Mouse (Mus musculus) MEL (cell line): ENCODE data around the gene Vdr. TPM values are rescaled to one million over a fixed set of nuclear protein-coding genes. Genes with fewer than 3 reads are reported as not detected.

Source experiments
- DNase-seq: peaks from one replicate; pipeline ENCODE4 v3.0.0; 2011; ENCODE audit warnings: low read depth, low spot score
- H3K27ac ChIP-seq: 2 replicates; pipeline ENCODE4 v1.5.1; 2012; ENCODE audit warnings: low read depth, mild to moderate bottlenecking, control low read depth, low read length, moderate library complexity; ENCODE audit not compliant: control insufficient read depth
- H3K27me3 ChIP-seq, 2 experiments: fragments of 150-350 bp in 1 of 2; sonication (generic) in 1 of 2; 2 replicates each; pipeline ENCODE4 v1.6.1; 2012; ENCODE audit warnings: low read length in 2 of 2, mild to moderate bottlenecking in 2 of 2, improper control_type of control experiment in 1 of 2, moderate library complexity in 1 of 2; ENCODE audit not compliant: insufficient read depth in 2 of 2, control insufficient read depth in 1 of 2
- H3K36me3 ChIP-seq, 2 experiments: 2 replicates each; pipeline ENCODE4 v1.6.1; 2012 to 2014; ENCODE audit warnings: low read length in 2 of 2, improper control_type of control experiment in 1 of 2, inconsistent platforms in 1 of 2, mild to moderate bottlenecking in 1 of 2; ENCODE audit not compliant: insufficient read depth in 2 of 2, control insufficient read depth in 1 of 2
- H3K4me1 ChIP-seq, 2 experiments: fragments of 150-350 bp in 1 of 2; sonication (generic) in 1 of 2; 2 replicates each; pipeline ENCODE4 v1.6.1; 2012; ENCODE audit warnings: low read length in 2 of 2, improper control_type of control experiment in 1 of 2, mild to moderate bottlenecking in 1 of 2; ENCODE audit not compliant: insufficient read depth in 2 of 2, control insufficient read depth in 1 of 2
- H3K4me3 ChIP-seq, 2 experiments: fragments of 150-350 bp in 1 of 2; sonication (generic) in 1 of 2; 2 replicates each; pipeline ENCODE4 v1.5.1; 2012; ENCODE audit warnings: low read depth in 2 of 2, low read length in 2 of 2, mild to moderate bottlenecking in 2 of 2, moderate library complexity in 2 of 2, control low read depth in 1 of 2, improper control_type of control experiment in 1 of 2; ENCODE audit not compliant: control insufficient read depth in 1 of 2, insufficient read depth in 1 of 2
- H3K79me2 ChIP-seq: 2 replicates; pipeline ENCODE4 v1.6.1; 2012; ENCODE audit warnings: mild to moderate bottlenecking, low read length, moderate library complexity; ENCODE audit not compliant: control insufficient read depth, poor library complexity, insufficient read depth
- H3K9ac ChIP-seq: 2 replicates; pipeline ENCODE4 v1.6.1; 2012; ENCODE audit warnings: low read depth, mild to moderate bottlenecking, control low read depth, low read length, moderate library complexity; ENCODE audit not compliant: control insufficient read depth, poor library complexity, severe bottlenecking
- H3K9me3 ChIP-seq: fragments of 150-350 bp; sonication (generic); replicated peaks from 2 replicates; pipeline ENCODE4 v1.6.1; 2012; ENCODE audit warnings: mild to moderate bottlenecking, low read length, improper control_type of control experiment, moderate library complexity; ENCODE audit not compliant: insufficient read depth
- BHLHE40 ChIP-seq: IDR thresholded peaks from 2 replicates; pipeline ENCODE4 v1.6.1; 2012; ENCODE audit warnings: low read depth, mild to moderate bottlenecking, inconsistent platforms, low read length, improper control_type of control experiment, borderline replicate concordance
- CHD1 ChIP-seq: IDR thresholded peaks from 2 replicates; pipeline ENCODE4 v1.6.1; 2012; ENCODE audit warnings: low read depth, mild to moderate bottlenecking, inconsistent platforms, low read length, improper control_type of control experiment
- CHD2 ChIP-seq: IDR thresholded peaks from 2 replicates; pipeline ENCODE4 v1.6.1; 2011; ENCODE audit warnings: low read length, improper control_type of control experiment
- E2F4 ChIP-seq: IDR thresholded peaks from 2 replicates; pipeline ENCODE4 v1.6.1; 2011; ENCODE audit warnings: low read depth, low read length, improper control_type of control experiment, borderline replicate concordance
- ETS1 ChIP-seq: IDR thresholded peaks from 2 replicates; pipeline ENCODE4 v1.6.1; 2012; ENCODE audit warnings: low read depth, mild to moderate bottlenecking, inconsistent platforms, low read length, improper control_type of control experiment, moderate library complexity
- GATA1 ChIP-seq: IDR thresholded peaks from 2 replicates; pipeline ENCODE4 v1.6.1; 2011; ENCODE audit warnings: low read depth, low read length, improper control_type of control experiment
- HCFC1 ChIP-seq: IDR thresholded peaks from 2 replicates; pipeline ENCODE4 v1.6.1; 2012; ENCODE audit warnings: low read depth, mild to moderate bottlenecking, inconsistent platforms, low read length, improper control_type of control experiment, moderate library complexity
- JUND ChIP-seq: IDR thresholded peaks from 2 replicates; pipeline ENCODE4 v1.6.1; 2011; ENCODE audit warnings: low read depth, mild to moderate bottlenecking, improper control_type of control experiment, low read length
- KAT2A ChIP-seq: conservative IDR thresholded peaks from 2 replicates; pipeline ENCODE4 v1.6.1; 2012; ENCODE audit warnings: low read depth, low read length, improper control_type of control experiment, inconsistent platforms
- MAX ChIP-seq: IDR thresholded peaks from 2 replicates; pipeline ENCODE4 v1.6.1; 2011; ENCODE audit warnings: low read length, improper control_type of control experiment
- MEF2A ChIP-seq: IDR thresholded peaks from 2 replicates; pipeline ENCODE4 v1.6.1; 2014; ENCODE audit warnings: low read depth, mild to moderate bottlenecking, inconsistent platforms, low read length, improper control_type of control experiment; ENCODE audit not compliant: poor library complexity, insufficient replicate concordance, severe bottlenecking; ENCODE audit errors: extremely low read depth
- MYB ChIP-seq: IDR thresholded peaks from 2 replicates; pipeline ENCODE4 v1.6.1; 2011; ENCODE audit warnings: mild to moderate bottlenecking, low read depth, low read length, improper control_type of control experiment
- NELFE ChIP-seq: IDR thresholded peaks from 2 replicates; pipeline ENCODE4 v1.6.1; 2011; ENCODE audit warnings: low read depth, low read length, improper control_type of control experiment
- RAD21 ChIP-seq: IDR thresholded peaks from 2 replicates; pipeline ENCODE4 v1.6.1; 2011; ENCODE audit warnings: mild to moderate bottlenecking, low read depth, low read length, improper control_type of control experiment
- RCOR1 ChIP-seq: IDR thresholded peaks from 2 replicates; pipeline ENCODE4 v1.6.1; 2012; ENCODE audit warnings: low read depth, mild to moderate bottlenecking, inconsistent platforms, low read length, improper control_type of control experiment
- SMC3 ChIP-seq: IDR thresholded peaks from 2 replicates; pipeline ENCODE4 v1.6.1; 2011; ENCODE audit warnings: low read depth, low read length, improper control_type of control experiment
- UBTF ChIP-seq: IDR thresholded peaks from 2 replicates; pipeline ENCODE4 v1.6.1; 2012; ENCODE audit warnings: low read depth, mild to moderate bottlenecking, inconsistent platforms, low read length, improper control_type of control experiment, moderate library complexity, borderline replicate concordance; ENCODE audit not compliant: insufficient read depth
- USF1 ChIP-seq: IDR thresholded peaks from 2 replicates; pipeline ENCODE4 v1.6.1; 2014; ENCODE audit warnings: low read depth, mild to moderate bottlenecking, inconsistent platforms, low read length, improper control_type of control experiment, moderate library complexity
- ZC3H11A ChIP-seq: IDR thresholded peaks from 2 replicates; pipeline ENCODE4 v1.6.1; 2012; ENCODE audit warnings: low read depth, mild to moderate bottlenecking, inconsistent platforms, low read length, improper control_type of control experiment
- ZKSCAN1 ChIP-seq: IDR thresholded peaks from 2 replicates; pipeline ENCODE4 v1.6.1; 2012; ENCODE audit warnings: low read depth, mild to moderate bottlenecking, inconsistent platforms, low read length, improper control_type of control experiment, moderate library complexity
- ZNF384 ChIP-seq: IDR thresholded peaks from 2 replicates; pipeline ENCODE4 v1.6.1; 2012; ENCODE audit warnings: low read depth, mild to moderate bottlenecking, inconsistent platforms, low read length, improper control_type of control experiment
- polyA plus RNA-seq, 2 experiments: library from polyadenylated mRNA; stranded (reverse) in 1 of 2; unstranded in 1 of 2; fragments of >175 nt in 1 of 2; fragments of >200 nt in 1 of 2; gene quantifications; 2 replicates each; pipeline versions ENCODE4 v1.2.1 to v1.2.4; 2012; ENCODE audit warnings: low replicate concordance in 2 of 2, low read depth in 1 of 2; ENCODE audit not compliant: insufficient read length in 2 of 2, insufficient read depth in 1 of 2, missing spikeins in 1 of 2
- total RNA-seq: library from RNA; depleted of rRNA; stranded (reverse); fragments of 300-350 nt; gene quantifications from 2 replicates; pipeline ENCODE4 v1.2.3, GENCODE M21; 2012

The Vdr gene
- total and polyA plus RNA-seq, 3 experiments: 0.54 to 1.9 TPM; not detected in 1

DNA sequence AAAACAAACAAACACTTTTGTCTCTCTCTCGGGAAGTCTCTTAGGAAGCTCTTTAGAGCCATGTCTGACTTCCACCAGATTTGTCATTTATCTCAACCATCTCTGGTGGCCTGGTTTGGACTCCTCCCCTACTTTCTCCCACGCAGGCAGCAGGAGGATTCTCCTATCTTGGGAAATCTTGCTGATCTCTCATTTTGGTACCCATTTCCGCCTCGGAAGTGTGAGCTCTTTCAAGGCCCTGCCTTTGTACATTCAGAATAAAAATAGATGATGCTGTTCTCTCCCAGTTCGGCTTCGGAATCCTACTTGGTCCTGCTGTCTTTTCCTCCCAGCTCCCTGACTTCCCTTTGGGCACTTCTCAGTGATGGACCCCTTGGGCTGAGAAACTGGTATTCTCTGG, 55.9 kb downstream of the Vdr start:
- H3K79me2 ChIP-seq: peaks cover 23% of the 10 kb centered on the region; the same call in 1 of the 2 replicates
- peaks cover 12 to 25% of the 10 kb centered on the region in 2 experiments for H3K4me1 ChIP-seq
- no peak overlapping the region for H3K9ac ChIP-seq
- H3K27ac ChIP-seq: no peak overlapping the region
- no peak overlapping the region for H3K4me3 ChIP-seq
- no peaks in the 10 kb centered on the region for H3K9me3 ChIP-seq
- no peak for DNase-seq
- H3K27me3 ChIP-seq: no peaks in the 10 kb centered on the region
- H3K36me3 ChIP-seq: peaks cover 4 to 17% of the 10 kb centered on the region in 2 experiments
- no peak for TF ChIP-seq UBTF
- no peak for TF ChIP-seq MAX
- TF ChIP-seq BHLHE40: no peak
- no peak for TF ChIP-seq MEF2A
- no peak for TF ChIP-seq ZNF384
- no peak for TF ChIP-seq JUND
- no peak for TF ChIP-seq HCFC1
- TF ChIP-seq RCOR1: no peak
- no peak for TF ChIP-seq ETS1
- TF ChIP-seq CHD1: no peak

DNA sequence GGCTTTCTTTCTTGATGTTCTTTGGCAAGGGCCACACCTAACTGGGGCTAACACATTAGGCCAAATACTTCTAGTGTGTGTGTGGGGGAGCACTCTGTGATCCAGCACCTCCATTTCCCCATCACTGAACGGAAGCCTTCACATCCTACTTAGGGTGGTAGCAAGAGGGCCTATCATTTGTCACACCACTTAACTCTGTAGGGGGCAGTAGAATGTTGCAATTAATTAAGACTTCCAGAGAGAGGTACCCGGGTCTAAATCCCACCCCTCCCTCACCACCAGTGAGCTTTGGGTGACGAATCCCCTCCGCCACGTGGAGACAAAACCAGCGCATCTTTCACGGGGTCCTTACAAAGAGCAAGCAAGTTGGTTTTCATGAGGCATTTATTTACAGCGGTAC, 56.4 kb downstream of the Vdr start:
- peaks cover 1 to 17% of the 10 kb centered on the region in 2 experiments; a peak in 3 of 4 replicates for H3K36me3 ChIP-seq
- no peak for DNase-seq
- TF ChIP-seq NELFE: no peak
- no peak for TF ChIP-seq ETS1
- no peak for TF ChIP-seq BHLHE40
- no peak for TF ChIP-seq HCFC1
- no peak for TF ChIP-seq ZKSCAN1
- TF ChIP-seq ZC3H11A: no peak
- no peak for TF ChIP-seq SMC3
- TF ChIP-seq CHD2: no peak
- no peak for TF ChIP-seq E2F4
- no peak for TF ChIP-seq RAD21
- TF ChIP-seq USF1: no peak
- TF ChIP-seq GATA1: no peak
- TF ChIP-seq UBTF: no peak
- TF ChIP-seq MYB: no peak
- no peak for TF ChIP-seq KAT2A
- no peak for TF ChIP-seq CHD1
- no peak for TF ChIP-seq MAX
- H3K4me3 ChIP-seq: no peak overlapping the region
- no peaks in the 10 kb centered on the region for H3K27me3 ChIP-seq
- no peak overlapping the region for H3K27ac ChIP-seq
- peaks cover 28% of the 10 kb centered on the region for H3K79me2 ChIP-seq
- peaks cover 12 to 25% of the 10 kb centered on the region in 2 experiments for H3K4me1 ChIP-seq
- H3K9ac ChIP-seq: no peak overlapping the region
- H3K9me3 ChIP-seq: no peaks in the 10 kb centered on the region
